Mouse (Mus musculus): ENCODE measurements at regions not wholly inside any gene's neighbourhood (a gene's known extent, or its start where the extent isn't known, plus 50 kb on each side); places are given as distances from the start of the nearest gene placed in this dataset.

DNA sequence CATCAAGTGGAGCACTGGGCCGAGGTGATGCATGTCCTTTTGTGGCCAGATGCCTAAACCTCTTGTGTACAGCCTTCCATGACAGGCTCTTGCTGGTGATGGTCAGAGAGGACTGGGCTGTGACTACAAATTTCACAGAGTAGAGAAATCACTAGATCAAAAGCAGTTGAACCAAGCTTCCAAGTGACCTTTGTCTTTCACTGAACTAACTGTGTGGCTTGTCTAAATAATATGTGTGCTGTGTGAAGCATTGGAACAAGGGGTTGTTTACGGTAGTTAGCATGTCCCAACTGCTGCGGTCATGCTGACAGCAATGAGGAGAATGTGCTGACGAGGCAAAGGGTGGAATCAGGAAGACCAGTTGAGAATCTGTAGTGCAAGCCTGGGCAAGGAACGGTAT, 55.3 kb upstream of the D16Ertd472e start:
- no peak overlapping the region for H3K9ac ChIP-seq (replicated peaks)
- WGBS = 75% methylated on average over 5 of the region's 5 CpGs

DNA sequence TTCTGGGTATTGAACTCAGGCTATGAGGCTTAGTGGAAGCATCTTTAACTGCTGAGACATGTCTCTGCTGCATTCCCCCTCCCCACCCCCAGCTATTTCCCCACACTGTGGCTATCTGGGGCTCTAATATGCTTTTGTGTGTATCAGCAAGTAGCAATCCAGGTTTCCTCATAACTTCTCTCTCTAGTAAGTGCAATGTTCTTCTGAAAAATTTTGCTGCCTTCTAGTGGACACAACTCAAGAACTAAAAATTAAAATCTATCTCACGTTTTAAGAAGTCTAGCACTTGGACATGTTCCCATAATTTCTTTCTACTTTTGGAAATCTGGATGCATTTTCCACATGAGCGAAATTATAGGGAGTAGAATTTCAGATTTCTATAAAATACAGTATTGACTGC, 50.3 kb upstream of the D16Ertd472e start:
- H3K27me3 ChIP-seq = no peaks in the 10 kb centered on the region
- ATAC-seq (ENCODE audit: insufficient number of reproducible peaks, insufficient read depth, low FRiP score, low TSS enrichment, low read depth) = no peak
- no peak overlapping the region for H3K4me3 ChIP-seq (replicated peaks)
- H3K9me3 ChIP-seq = no peaks in the 10 kb centered on the region
- no peaks in the 10 kb centered on the region for H3K36me3 ChIP-seq
- no peak overlapping the region for H3K27ac ChIP-seq
- no peak overlapping the region for H3K9ac ChIP-seq (replicated peaks)
- 83% methylated on average over 2 of the region's 2 CpGs for WGBS
- no peaks in the 10 kb centered on the region for H3K4me1 ChIP-seq (replicated peaks)
- H3K4me2 ChIP-seq = no peak overlapping the region

More for the DNA sequence above, 55.3 kb upstream of the D16Ertd472e start:
- Histone ChIP-seq H3K27me3 (peaks cover 3% of the 10 kb centered on the region), H3K4me1 (replicated peaks) (no peaks in the 10 kb centered on the region), H3K4me2 (no peak overlapping the region), H3K36me3 (no peaks in the 10 kb centered on the region), H3K4me3 (replicated peaks) (no peak overlapping the region), H3K9me3 (no peaks in the 10 kb centered on the region), H3K27ac (no peak overlapping the region)
- ATAC-seq (ENCODE audit: insufficient number of reproducible peaks, insufficient read depth, low FRiP score, low TSS enrichment, low read depth) = no peak
